Mouse (Mus musculus): Measurements from ENCODE around the gene N4bp1. TPM values are rescaled to one million over a fixed set of nuclear protein-coding genes. Genes with fewer than 3 reads are reported as not detected.
A peak's percentile ranks its signal among the peaks of the same experiment; 100 is the strongest.

Gene N4bp1
- polyA plus RNA-seq, 1 experiment, result 11.0 TPM

GRCm38 (mm10) chr8:86862837-86863236 lies 22.2 kb downstream of the N4bp1 start:
- H3K27me3 ChIP-seq (ENCODE audit: control insufficient read depth, insufficient read depth, low read length), result no peaks in the 10 kb centered on the region
- H3K4me1 ChIP-seq (ENCODE audit: control insufficient read depth, insufficient read depth, insufficient read length), result peaks cover 11% of the 10 kb centered on the region; the same call in 1 of the 2 replicates
- H3K4me3 ChIP-seq (ENCODE audit: extremely low read depth, insufficient read depth, insufficient read length), result no peak overlapping the region
- whole genome bisulfite sequencing, result 85% methylated on average over 4 of the region's 4 CpGs
- TF ChIP-seq CTCF (IDR thresholded peaks at IDR 0.05; ENCODE audit: extremely low read depth, insufficient read depth, insufficient read length, insufficient replicate concordance), result no peak
- no peak for TF ChIP-seq POLR2A (IDR thresholded peaks at IDR 0.05; ENCODE audit: low read depth, low read length)
- DNase-seq (ENCODE audit: low read depth in 1 of 2, low spot score in 2 of 2), result no peak
- peaks cover 6% of the 10 kb centered on the region for H3K36me3 ChIP-seq (ENCODE audit: control insufficient read depth, insufficient read depth, low read length)
- H3K27ac ChIP-seq (ENCODE audit: insufficient read depth, low read length), result peak overlapping the region; percentile 67

GRCm38 (mm10) chr8:86862155-86862816 lies 22.8 kb downstream of the N4bp1 start:
- DNase-seq (ENCODE audit: low read depth in 1 of 2, low spot score in 2 of 2), result no peak
- Histone ChIP-seq H3K27me3 (ENCODE audit: control insufficient read depth, insufficient read depth, low read length) (no peaks in the 10 kb centered on the region), H3K27ac (ENCODE audit: insufficient read depth, low read length) (peak overlapping the region; percentile 67), H3K4me3 (ENCODE audit: extremely low read depth, insufficient read depth, insufficient read length) (no peak overlapping the region), H3K4me1 (ENCODE audit: control insufficient read depth, insufficient read depth, insufficient read length) (peaks cover 11% of the 10 kb centered on the region; the same call in 1 of the 2 replicates), H3K36me3 (ENCODE audit: control insufficient read depth, insufficient read depth, low read length) (peaks cover 6% of the 10 kb centered on the region)
- WGBS, result 64% methylated on average over 3 of the region's 3 CpGs
- TF ChIP-seq CTCF (IDR thresholded peaks at IDR 0.05; ENCODE audit: extremely low read depth, insufficient read depth, insufficient read length, insufficient replicate concordance), result no peak
- no peak for TF ChIP-seq POLR2A (IDR thresholded peaks at IDR 0.05; ENCODE audit: low read depth, low read length)

DNA sequence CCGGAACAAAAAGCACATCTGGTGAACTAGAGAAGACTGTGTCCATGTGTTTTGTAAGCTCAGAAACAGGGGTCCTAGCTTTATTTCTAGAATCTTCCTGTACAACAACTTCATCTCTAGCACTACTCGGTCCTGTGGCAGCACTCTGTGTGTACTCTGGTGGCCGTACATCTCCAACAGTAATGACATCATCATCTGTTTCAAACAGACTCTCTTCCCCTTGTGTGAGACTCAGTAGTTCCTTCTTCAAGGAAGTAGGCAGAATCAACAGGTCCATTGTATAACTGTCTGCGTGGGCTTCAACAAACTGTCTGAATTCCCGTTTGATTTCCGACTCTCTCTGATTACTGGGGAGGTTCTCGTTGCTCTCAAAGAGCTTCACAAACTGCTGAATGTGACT lies 23.5 kb downstream of the N4bp1 start:
- Histone ChIP-seq H3K27ac (ENCODE audit: insufficient read depth, low read length) (0 out of 2 replicates have a peak overlapping the region, but pooled peaks have one; percentile 0), H3K4me3 (ENCODE audit: extremely low read depth, insufficient read depth, insufficient read length) (no peak overlapping the region), H3K36me3 (ENCODE audit: control insufficient read depth, insufficient read depth, low read length) (peaks cover 6% of the 10 kb centered on the region), H3K27me3 (ENCODE audit: control insufficient read depth, insufficient read depth, low read length) (no peaks in the 10 kb centered on the region), H3K4me1 (ENCODE audit: control insufficient read depth, insufficient read depth, insufficient read length) (peaks cover 11% of the 10 kb centered on the region; the same call in 1 of the 2 replicates)
- DNase-seq (ENCODE audit: low read depth in 1 of 2, low spot score in 2 of 2), result no peak
- WGBS, result 77% methylated on average over 7 of the region's 7 CpGs
- TF ChIP-seq CTCF (IDR thresholded peaks at IDR 0.05; ENCODE audit: extremely low read depth, insufficient read depth, insufficient read length, insufficient replicate concordance) (no peak), POLR2A (IDR thresholded peaks at IDR 0.05; ENCODE audit: low read depth, low read length) (no peak)

DNA sequence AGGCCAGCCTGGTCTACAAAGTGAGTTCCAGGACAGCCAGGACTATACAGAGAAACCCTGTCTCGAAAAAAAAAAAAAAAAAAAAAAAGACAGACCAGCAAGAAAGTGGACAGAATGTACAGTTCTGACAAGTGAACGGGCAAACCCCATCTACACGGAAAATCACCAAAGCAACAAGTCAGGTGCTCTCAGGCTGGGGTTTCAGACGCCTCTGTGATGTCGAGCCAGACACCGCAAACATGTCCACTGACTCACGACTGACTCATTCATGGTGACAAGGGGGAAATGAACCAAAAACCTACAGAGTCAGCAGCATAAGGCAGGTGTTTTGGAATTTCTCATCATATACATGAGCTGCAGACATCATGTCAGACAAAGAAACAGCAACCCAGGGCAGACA lies 28.8 kb downstream of the N4bp1 start:
- WGBS, result 55% methylated on average over 7 of the region's 7 CpGs
- TF ChIP-seq CTCF (IDR thresholded peaks at IDR 0.05; ENCODE audit: extremely low read depth, insufficient read depth, insufficient read length, insufficient replicate concordance) (no peak), POLR2A (IDR thresholded peaks at IDR 0.05; ENCODE audit: low read depth, low read length) (no peak)
- DNase-seq (ENCODE audit: low read depth in 1 of 2, low spot score in 2 of 2), result peak in 1 of 2 experiments; percentile 51
- no peak overlapping the region for H3K4me3 ChIP-seq (ENCODE audit: extremely low read depth, insufficient read depth, insufficient read length)
- no peaks in the 10 kb centered on the region for H3K27me3 ChIP-seq (ENCODE audit: control insufficient read depth, insufficient read depth, low read length)
- peaks cover 9% of the 10 kb centered on the region for H3K36me3 ChIP-seq (ENCODE audit: control insufficient read depth, insufficient read depth, low read length)
- no peak overlapping the region for H3K27ac ChIP-seq (ENCODE audit: insufficient read depth, low read length)
- no peaks in the 10 kb centered on the region; the same call in 1 of the 2 replicates for H3K4me1 ChIP-seq (ENCODE audit: control insufficient read depth, insufficient read depth, insufficient read length)

- H3K36me3 ChIP-seq (ENCODE audit: control insufficient read depth, insufficient read depth, low read length), result peaks cover 5% of the 10 kb centered on the region; the same call in 1 of the 2 replicates
- H3K4me3 ChIP-seq (ENCODE audit: extremely low read depth, insufficient read depth, insufficient read length), result no peak overlapping the region
- H3K4me1 ChIP-seq (ENCODE audit: control insufficient read depth, insufficient read depth, insufficient read length), result no peaks in the 10 kb centered on the region; the same call in 1 of the 2 replicates
- WGBS, result 95% methylated on average over 11 of the region's 11 CpGs
- H3K27ac ChIP-seq (ENCODE audit: insufficient read depth, low read length), result no peak overlapping the region
- no peak for DNase-seq (ENCODE audit: low read depth in 1 of 2, low spot score in 2 of 2)
- no peaks in the 10 kb centered on the region for H3K27me3 ChIP-seq (ENCODE audit: control insufficient read depth, insufficient read depth, low read length)
- TF ChIP-seq CTCF (IDR thresholded peaks at IDR 0.05; ENCODE audit: extremely low read depth, insufficient read depth, insufficient read length, insufficient replicate concordance), result no peak
- no peak for TF ChIP-seq POLR2A (IDR thresholded peaks at IDR 0.05; ENCODE audit: low read depth, low read length)
Measured at GRCm38 (mm10) chr8:86854686-86855085, 30.4 kb downstream of the N4bp1 start.

GRCm38 (mm10) chr8:86853989-86854373 lies 31.1 kb downstream of the N4bp1 start:
- Histone ChIP-seq H3K36me3 (ENCODE audit: control insufficient read depth, insufficient read depth, low read length) (peaks cover 4% of the 10 kb centered on the region; the same call in 1 of the 2 replicates), H3K27me3 (ENCODE audit: control insufficient read depth, insufficient read depth, low read length) (no peaks in the 10 kb centered on the region), H3K27ac (ENCODE audit: insufficient read depth, low read length) (no peak overlapping the region), H3K4me3 (ENCODE audit: extremely low read depth, insufficient read depth, insufficient read length) (no peak overlapping the region), H3K4me1 (ENCODE audit: control insufficient read depth, insufficient read depth, insufficient read length) (no peaks in the 10 kb centered on the region; the same call in 1 of the 2 replicates)
- no peak for TF ChIP-seq POLR2A (IDR thresholded peaks at IDR 0.05; ENCODE audit: low read depth, low read length)
- TF ChIP-seq CTCF (IDR thresholded peaks at IDR 0.05; ENCODE audit: extremely low read depth, insufficient read depth, insufficient read length, insufficient replicate concordance), result no peak
- WGBS, result 82% methylated on average over 2 of the region's 2 CpGs
- no peak for DNase-seq (ENCODE audit: low read depth in 1 of 2, low spot score in 2 of 2)

Data from spleen, adult 2 months (tissue).